Mouse (Mus musculus) layer of hippocampus, adult 8-10 months (tissue): ENCODE data around the gene Polr1e. TPM values are rescaled to one million over a fixed set of nuclear protein-coding genes. Genes with fewer than 3 reads are reported as not detected.
"Not testable (repeated sequence)": the region's sequence is repeated elsewhere in the genome, so short reads cannot be mapped to it uniquely, and the experiment has no call there.

Source experiments
- DNase-seq, 2 experiments: peaks; one replicate each; pipeline ENCODE4 v3.0.0; 2022; ENCODE audit warnings: low spot score in 2 of 2
- total RNA-seq, 4 experiments: library from RNA; stranded (reverse); gene quantifications; 2 replicates each; pipeline ENCODE4 v1.2.4; 2022

The Polr1e gene
- total RNA-seq, 4 experiments from 2014 or later = 9.1 to 12.0 (median 11.4) TPM

DNA sequence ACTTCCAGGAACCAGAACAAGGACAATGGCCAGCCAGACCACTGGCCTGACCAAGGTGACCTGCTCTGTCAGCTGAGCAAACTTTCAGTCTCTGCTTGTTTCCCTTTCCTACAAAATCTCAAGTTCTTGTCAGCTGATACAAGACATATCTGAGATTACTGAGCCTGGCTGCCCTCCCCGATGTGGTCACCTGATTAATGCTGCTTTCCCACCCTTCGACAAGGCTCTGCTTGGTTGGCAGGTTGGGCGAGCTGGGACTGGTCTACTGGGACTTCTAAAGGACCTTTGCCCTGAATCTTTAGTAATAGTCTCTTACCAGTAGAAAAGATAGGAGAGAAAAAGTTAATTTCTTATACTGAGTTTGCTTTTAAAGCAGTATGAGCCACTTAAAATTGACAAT, 12.9 kb upstream of the Polr1e start:
- DNase-seq = no peak

DNA sequence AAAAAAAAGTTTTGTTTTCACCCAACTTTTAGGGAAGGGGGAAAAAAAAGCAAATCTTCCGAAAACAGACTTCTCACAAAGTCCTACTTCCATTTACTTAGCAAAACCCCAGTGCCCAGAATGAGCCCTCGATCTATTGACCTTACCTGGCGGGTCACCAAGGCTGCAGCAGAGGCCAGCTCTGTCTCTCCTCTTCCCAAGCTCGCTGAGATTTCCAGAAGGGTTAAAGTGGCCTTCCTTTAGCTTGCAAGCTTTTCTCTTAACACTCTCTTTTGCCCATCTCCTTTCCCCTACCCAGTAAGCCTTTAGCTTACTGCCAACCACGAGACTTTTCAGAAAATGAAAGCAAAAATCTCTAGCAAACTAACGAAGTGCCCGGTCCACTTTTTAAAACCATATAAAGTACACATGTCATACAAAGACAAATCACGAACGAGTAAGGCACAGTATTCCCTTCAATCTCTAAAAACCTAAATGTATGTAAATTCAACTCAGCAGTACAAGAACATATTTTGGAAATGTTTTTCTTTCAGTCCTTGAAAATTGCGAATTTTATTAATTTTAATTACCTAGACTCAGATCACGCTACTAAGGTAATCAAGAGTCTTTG, 7.5 kb upstream of the Polr1e start:
- no peak for DNase-seq

DNA sequence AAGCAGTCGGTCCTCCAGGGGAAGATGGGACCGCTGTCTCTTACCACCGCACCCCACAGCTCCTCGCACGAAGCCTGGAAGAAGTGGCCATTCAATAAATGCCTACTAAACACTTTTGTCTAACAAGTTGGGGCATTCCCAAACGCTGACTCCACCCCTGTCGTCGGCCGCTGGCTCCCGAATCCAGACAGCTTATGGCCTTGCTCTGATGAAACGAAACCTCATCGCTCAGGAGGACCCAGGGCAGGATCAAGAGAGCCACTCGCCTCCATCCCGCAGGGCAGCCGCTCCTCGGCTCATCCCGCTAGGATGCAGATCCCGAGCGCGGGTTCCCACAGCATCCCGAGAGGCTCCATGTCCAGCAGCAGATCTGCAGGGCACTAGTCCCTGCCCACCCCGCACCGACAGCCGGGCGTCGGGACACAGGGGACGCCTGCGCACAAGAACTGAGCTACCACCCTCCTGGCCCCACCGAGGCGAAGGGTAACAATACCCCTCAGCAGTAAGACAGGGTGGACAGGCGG, 6.7 kb upstream of the Polr1e start:
- peak in 1 of 2 experiments; percentile 35 for DNase-seq

DNA sequence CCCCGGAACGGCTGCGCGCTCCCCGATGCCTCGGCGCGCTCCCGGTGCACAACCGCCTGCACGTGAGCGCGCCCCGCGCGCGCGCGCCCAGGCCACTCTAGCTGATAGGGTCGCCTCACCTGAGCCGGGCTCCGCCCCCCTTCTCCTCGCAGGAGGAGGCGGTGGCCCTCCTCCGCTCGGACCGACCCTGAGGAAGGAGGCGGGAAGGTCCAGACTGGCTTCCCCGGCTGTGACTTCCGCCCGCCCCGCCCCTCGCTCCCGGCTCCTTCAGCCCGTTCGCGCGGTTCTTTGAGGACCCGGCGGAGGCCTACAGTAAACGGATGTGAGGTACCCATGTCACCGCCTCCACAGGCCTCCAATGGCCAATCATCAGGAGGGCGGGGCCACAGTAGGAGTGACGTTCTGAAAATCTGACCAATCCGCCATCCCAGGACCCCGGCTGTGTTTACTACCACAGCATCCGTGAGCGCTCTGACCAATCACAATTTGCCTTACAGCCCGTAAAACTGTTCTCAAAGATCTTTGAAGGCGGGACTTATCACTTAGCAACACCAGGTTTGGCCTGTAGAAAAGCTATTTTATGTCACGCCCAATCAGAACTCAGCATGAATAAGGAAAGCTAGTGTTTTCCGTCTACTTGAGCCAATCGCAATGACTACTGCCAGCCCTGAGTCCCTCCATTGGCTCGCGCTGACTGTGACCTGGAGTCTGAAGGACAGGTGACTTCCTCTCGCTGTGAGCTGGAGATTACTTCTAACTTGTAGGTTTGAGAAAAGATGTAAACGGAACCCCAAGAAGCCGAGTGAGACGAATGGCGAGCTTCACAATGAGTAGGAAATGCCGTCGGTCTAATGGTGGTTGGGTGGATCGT, 6.0 kb upstream of the Polr1e start, which contains the start of gene Zbtb5:
Gene Zbtb5, minus strand, starts transcription at position 308 of the 871 bp plus-strand sequence.
- DNase-seq = peak; percentile 100

- DNase-seq = no peak
Measured at GRCm38 (mm10) chr4:45013031-45013431, 5.4 kb upstream of the Polr1e start.

DNA sequence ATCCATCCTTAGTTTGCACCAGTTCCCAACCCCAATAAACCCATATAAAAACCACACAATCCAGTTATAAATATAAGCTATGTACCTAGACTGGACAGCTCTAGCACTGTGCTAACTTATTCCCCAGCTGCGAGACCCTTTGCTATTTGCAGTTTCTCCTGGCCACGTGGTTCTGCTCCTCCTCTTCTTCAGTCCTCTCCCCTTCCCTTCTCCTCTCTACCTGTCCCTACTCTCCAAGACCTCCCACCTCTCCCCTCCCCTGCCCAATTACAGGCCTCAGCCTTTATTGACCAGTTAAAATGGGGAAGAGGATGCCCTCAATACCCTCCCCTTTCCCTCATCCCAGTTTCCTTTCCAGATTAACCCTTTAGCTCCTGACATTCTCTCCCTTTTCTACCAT, 4.8 kb upstream of the Polr1e start:
- no peak for DNase-seq

- peak in 1 of 2 experiments; percentile 66 for DNase-seq
Measured at GRCm38 (mm10) chr4:45015615-45016014, 2.8 kb upstream of the Polr1e start.

DNA sequence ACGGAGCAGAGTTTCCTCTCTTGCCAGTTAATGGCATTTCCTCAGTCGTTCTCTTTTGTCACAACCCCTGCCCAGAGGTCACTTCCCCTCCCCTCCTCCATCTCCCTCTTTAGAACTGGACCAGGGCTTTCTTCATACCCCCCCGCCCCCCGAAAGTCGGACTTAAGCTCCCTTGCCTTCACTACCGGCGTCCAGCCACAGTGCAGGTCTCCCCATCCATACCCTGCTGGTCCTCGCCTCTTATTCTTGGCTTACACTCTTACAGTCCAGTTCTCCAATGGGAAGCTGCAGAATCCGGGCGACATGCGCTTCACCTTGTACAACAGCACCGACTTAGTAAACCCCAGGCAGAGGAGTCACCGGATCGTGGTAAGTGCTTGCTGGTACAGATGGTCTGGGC, 626 bp downstream of the Polr1e start:
- no peak for DNase-seq

GRCm38 (mm10) chr4:45026459-45026858, 8.1 kb downstream of the Polr1e start:
- no peak for DNase-seq

DNA sequence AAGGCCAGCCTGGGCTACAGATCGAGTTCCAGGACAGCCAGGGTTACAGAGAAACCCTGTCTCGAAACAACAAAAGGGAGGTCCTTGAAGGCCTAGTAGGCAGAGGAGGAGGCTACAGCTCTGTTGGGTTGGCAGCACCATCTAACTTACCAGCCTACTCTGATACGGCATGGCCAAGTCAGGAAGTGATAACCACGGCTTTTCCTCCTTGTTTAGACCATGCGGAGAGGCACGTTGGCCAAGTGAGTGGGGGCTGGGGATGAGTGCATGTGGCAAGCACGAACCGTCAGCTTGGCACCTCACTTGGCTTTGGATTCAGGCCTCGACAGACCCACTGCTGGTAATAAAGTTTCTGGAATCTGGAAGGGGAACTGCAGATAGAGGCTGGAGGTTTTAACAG, 14.2 kb downstream of the Polr1e start:
- no peak for DNase-seq

GRCm38 (mm10) chr4:45034693-45035628, 16.6 kb downstream of the Polr1e start:
- DNase-seq = no peak

- DNase-seq = no peak
Measured at GRCm38 (mm10) chr4:45036048-45036447, 17.7 kb downstream of the Polr1e start.

DNA sequence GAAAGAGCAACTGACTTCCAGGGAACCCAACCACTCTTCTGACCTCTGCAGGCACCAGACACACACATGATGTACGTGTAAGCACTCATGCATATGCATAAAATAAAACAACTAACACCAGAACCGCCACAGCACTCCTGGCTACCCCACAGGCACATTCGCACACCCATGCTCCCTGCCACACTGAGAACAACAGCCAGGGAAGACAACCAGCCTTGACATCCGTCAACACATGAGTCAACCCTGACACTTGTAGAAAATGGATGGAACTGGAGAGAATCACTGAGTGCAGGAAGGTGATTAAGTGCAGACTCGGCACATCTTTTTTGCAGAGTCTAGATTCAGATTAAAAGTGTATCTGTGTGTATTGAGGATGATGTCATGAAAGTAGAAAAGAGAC, 18.2 kb downstream of the Polr1e start:
- no peak for DNase-seq

DNA sequence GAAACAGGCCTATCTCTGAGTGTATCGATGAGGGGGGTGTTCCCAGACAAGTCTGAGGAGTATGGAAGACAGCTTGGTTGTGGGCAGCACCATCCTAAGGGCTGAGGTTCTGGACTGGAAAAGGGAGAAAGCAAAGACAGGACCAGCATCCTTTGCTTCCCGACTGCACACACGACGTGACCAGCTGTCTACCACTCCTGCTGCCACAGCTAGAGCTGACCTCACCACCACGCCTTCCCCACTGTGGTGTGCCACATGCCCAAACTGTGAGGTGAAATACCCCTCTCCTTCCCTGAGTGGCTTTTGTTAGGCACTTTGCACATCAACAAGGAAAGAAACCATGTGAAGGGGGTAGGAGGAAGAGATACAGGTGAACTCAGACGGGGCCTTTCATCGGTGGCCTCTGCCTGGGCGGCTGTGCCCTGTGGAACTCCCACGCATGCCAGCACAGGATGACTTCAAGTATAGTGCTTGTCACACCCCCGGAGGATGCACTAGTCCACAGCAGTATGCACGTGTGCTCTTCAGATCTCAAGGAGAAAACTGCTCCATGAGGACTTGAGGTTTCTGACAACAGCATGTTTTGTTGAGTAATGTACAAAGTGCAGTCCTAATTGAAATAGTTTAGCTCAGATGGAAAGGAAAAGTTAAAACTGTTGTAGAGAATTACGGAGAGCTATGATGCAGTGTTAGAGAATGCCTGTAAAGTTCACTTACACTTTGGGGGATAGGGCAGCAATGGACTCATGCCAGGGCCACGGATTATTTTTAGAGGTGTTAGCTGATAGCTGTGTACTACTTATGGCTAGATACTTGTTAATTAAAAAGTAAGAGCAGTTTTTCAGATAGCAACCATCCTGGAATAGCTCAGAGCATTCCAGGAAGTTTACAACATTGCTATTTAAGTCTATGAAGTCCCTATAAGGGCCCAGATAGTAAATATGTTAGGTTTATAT, 19.4 kb downstream of the Polr1e start:
- DNase-seq = no peak

DNA sequence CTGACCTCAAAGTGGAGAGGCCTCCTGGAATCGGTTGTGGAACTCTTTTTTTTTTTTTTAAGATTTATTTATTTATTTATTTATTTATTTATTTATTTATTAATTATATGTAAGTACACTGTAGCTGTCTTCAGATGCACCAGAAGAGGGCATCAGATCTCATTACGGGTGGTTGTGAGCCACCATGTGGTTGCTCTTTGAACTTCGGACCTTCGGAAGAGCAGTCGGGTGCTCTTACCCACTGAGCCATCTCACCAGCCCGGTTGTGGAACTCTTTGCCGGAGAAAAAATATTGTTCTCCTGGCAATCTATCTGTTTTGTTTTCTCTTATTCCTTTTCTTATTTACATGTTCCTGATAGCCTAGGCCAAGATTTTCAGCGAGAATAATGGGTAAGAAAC, 20.5 kb downstream of the Polr1e start:
- DNase-seq = not testable (repeated sequence)

DNA sequence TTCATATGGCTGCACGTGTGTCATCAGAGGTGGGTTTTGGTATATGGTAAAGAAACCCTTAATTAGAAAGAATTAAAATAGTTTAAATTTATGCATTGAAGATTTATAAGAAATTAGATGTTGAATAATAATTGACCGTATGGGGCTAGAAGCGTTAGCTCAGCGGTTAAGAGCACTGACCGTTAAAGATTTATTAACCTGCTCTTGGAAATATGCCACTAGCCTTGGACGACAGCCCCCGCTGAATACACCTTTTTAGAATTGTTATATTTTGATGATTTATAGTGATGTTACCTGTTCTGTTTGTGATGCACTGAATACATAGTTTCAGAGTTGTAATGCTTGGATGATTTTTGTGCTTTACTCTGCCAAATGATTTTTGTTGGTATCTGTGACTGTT, 21.2 kb downstream of the Polr1e start:
- not testable (repeated sequence) for DNase-seq

- no peak for DNase-seq
Measured at GRCm38 (mm10) chr4:45040795-45041194, 22.4 kb downstream of the Polr1e start.

DNA sequence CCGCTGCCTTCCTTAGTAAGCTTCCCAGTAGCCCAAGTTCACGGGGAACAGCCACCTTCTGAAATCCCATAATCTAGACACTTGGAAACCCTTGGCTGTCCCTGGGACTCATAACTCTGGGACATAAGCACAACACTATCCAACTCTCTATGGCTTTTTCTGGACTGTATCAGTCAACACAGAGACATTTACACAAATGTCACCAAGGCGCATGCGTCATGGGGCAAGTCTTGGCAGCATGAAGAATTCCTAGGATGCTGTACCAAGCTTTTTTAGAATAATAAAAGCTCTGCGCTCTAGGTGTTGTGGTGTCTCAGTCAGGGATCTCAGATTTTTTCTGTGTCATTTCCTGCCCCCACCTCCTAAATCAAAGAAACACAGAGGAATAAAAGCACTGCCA, 28.3 kb downstream of the Polr1e start:
- DNase-seq = no peak

- no peak for DNase-seq
Measured at GRCm38 (mm10) chr4:45047286-45047887, 29.0 kb downstream of the Polr1e start.

GRCm38 (mm10) chr4:45047956-45048355, 29.6 kb downstream of the Polr1e start:
- peak; percentile 52 to 58 for DNase-seq
